Mouse (Mus musculus) forebrain, embryonic 15.5 days (tissue): Measurements from ENCODE around the gene AY761184. TPM values are rescaled to one million over a fixed set of nuclear protein-coding genes. Genes with fewer than 3 reads are reported as not detected.
"Not testable (repeated sequence)": the region's sequence is repeated elsewhere in the genome, so short reads cannot be mapped to it uniquely, and the experiment has no call there.

ENCODE experiments used
- ATAC-seq: fragments of 200-750 bp; cut with Nextera tagmentation; replicated peaks from 2 replicates; pipeline ENCODE4 v1.8.0; 2017; ENCODE audit warnings: mild to moderate bottlenecking, moderate TSS enrichment, moderate library complexity
- H3K27ac ChIP-seq: fragments of 300-500 bp; sonication (generic); replicated peaks from 2 replicates; pipeline ENCODE4 v1.5.1; 2015; ENCODE audit warnings: mild to moderate bottlenecking, inconsistent platforms
- H3K27me3 ChIP-seq: fragments of 300-500 bp; sonication (generic); 2 replicates; pipeline ENCODE4 v1.6.1; 2015; ENCODE audit warnings: inconsistent platforms
- H3K36me3 ChIP-seq: fragments of 300-500 bp; sonication (generic); 2 replicates; pipeline ENCODE4 v1.6.1; 2015; ENCODE audit warnings: mild to moderate bottlenecking, inconsistent platforms
- H3K4me1 ChIP-seq: fragments of 300-500 bp; sonication (generic); 2 replicates; pipeline ENCODE4 v1.6.1; 2015; ENCODE audit warnings: inconsistent platforms
- H3K4me2 ChIP-seq: fragments of 300-500 bp; sonication (generic); replicated peaks from 2 replicates; pipeline ENCODE4 v1.6.1; 2015; ENCODE audit warnings: mild to moderate bottlenecking, inconsistent platforms
- H3K4me3 ChIP-seq: fragments of 300-500 bp; sonication (generic); 2 replicates; pipeline ENCODE4 v1.5.1; 2015; ENCODE audit warnings: mild to moderate bottlenecking, inconsistent platforms
- H3K9ac ChIP-seq: fragments of 300-500 bp; sonication (generic); replicated peaks from 2 replicates; pipeline ENCODE4 v1.6.1; 2015; ENCODE audit warnings: mild to moderate bottlenecking, inconsistent platforms
- H3K9me3 ChIP-seq: fragments of 300-500 bp; sonication (generic); 2 replicates; pipeline ENCODE4 v1.6.1; 2016; ENCODE audit warnings: inconsistent platforms
- WGBS: fragments of 180-500 bp; shearing (Covaris S2); methylation state at CpG from one replicate; pipeline ENCODE4 v1.1.7; 2015; ENCODE audit warnings: mixed read lengths; 5-methylcytosine and 5-hydroxymethylcytosine counted together
- polyA plus RNA-seq: library from polyadenylated mRNA; unstranded; fragments of >200 nt; fragmentation: Nextera tagmentation; extraction: Ambion mirVana; gene quantifications from 2 replicates; pipeline ENCODE4 v1.2.1, GENCODE M21; 2015

Gene AY761184
- polyA plus RNA-seq = not detected in 2 replicates

- not testable (repeated sequence) for H3K4me1 ChIP-seq, H3K9me3 ChIP-seq, H3K4me2 ChIP-seq, H3K4me3 ChIP-seq, H3K27ac ChIP-seq, H3K27me3 ChIP-seq, H3K36me3 ChIP-seq, ATAC-seq, H3K9ac ChIP-seq
- WGBS = 74% methylated on average over 2 of the region's 2 CpGs
Measured at GRCm38 (mm10) chr8:21703545-21703944, at the start of gene AY761184. AY761184 (minus strand) TSS chr8:21703645.

- H3K27me3 ChIP-seq, ATAC-seq, H3K4me1 ChIP-seq, H3K9me3 ChIP-seq, H3K36me3 ChIP-seq, H3K4me2 ChIP-seq, H3K9ac ChIP-seq, H3K27ac ChIP-seq, H3K4me3 ChIP-seq: not testable (repeated sequence)
- 88% methylated on average over 1 of the region's 1 CpGs for WGBS
Measured at GRCm38 (mm10) chr8:21665497-21665896, 37.9 kb downstream of the AY761184 start, which contains the start of gene Defa34. Defa34 (plus strand) TSS chr8:21665797.

DNA sequence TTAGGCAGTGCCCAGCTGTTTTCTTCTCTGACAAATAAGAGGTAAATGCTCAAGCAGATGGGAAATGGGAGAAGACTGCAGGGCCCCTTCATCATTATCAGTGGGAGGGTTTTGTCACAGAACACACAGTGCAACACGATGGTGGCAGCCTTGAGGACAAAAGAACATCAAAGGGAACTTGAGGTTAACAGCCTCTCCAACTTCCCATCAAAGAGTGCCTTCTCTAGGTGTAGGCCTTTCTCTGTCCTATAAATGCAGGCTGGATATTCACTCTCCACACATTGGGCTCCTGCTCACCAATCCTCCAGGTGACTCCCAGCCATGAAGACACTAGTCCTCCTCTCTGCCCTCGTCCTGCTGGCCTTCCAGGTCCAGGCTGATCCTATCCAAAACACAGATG is 48.0 kb downstream of the AY761184 start, which contains the start of gene Defa17:
Gene Defa17 (plus strand): TSS at position 301 of the 400 bp plus-strand sequence.
- not testable (repeated sequence) for H3K9me3 ChIP-seq, H3K4me2 ChIP-seq, H3K27ac ChIP-seq, H3K9ac ChIP-seq, H3K4me3 ChIP-seq, H3K36me3 ChIP-seq, ATAC-seq, H3K4me1 ChIP-seq, H3K27me3 ChIP-seq
- WGBS = no CpG with 5 or more reads among the region's 2 CpGs

Other genes starting within 250 kb of the AY761184 start
- gene Gm7849, start 247.1 kb downstream of the AY761184 start, polyA plus RNA-seq = not detected in 2 replicates
- gene Defa20, start 194.4 kb downstream of the AY761184 start, polyA plus RNA-seq = not detected in 2 replicates
- not detected in 2 replicates for gene Defa32, start 174.6 kb downstream of the AY761184 start, polyA plus RNA-seq
- gene Defa37, start 138.3 kb downstream of the AY761184 start, polyA plus RNA-seq = not detected in 2 replicates
- not detected in 2 replicates for gene Defa28, start 120.6 kb downstream of the AY761184 start, polyA plus RNA-seq
- gene Gm7861, start 109.1 kb downstream of the AY761184 start, polyA plus RNA-seq = not detected in 2 replicates
- not detected in 2 replicates for gene Defa26, start 85.5 kb downstream of the AY761184 start, polyA plus RNA-seq
- gene Defa17, start 47.9 kb downstream of the AY761184 start, polyA plus RNA-seq = not detected in 2 replicates
- not detected in 2 replicates for gene Defa34, start 37.8 kb downstream of the AY761184 start, polyA plus RNA-seq
- not detected in 2 replicates for gene Defa24, start 30.8 kb upstream of the AY761184 start, polyA plus RNA-seq
- gene Defb50, start 119.9 kb upstream of the AY761184 start, polyA plus RNA-seq = not detected in 2 replicates
- not detected in 2 replicates for gene Defb2, start 136.3 kb upstream of the AY761184 start, polyA plus RNA-seq
- gene Defb10, start 155.3 kb upstream of the AY761184 start, polyA plus RNA-seq = not detected in 2 replicates
- gene Defb9, start 181.8 kb upstream of the AY761184 start, polyA plus RNA-seq = not detected in 2 replicates
- 6.7 and 13.5 TPM in 2 replicates for gene Defb11, start 202.8 kb upstream of the AY761184 start, polyA plus RNA-seq
- not detected in 2 replicates for gene Defb15, start 229.1 kb upstream of the AY761184 start, polyA plus RNA-seq
- gene Defb35, start 234.7 kb upstream of the AY761184 start, polyA plus RNA-seq = not detected in 2 replicates
- not detected in 2 replicates for gene Defb13, start 243.1 kb upstream of the AY761184 start, polyA plus RNA-seq